Mouse (Mus musculus) embryonic facial prominence, embryonic 14.5 days (tissue): ENCODE results near the gene 1700037H04Rik. TPM values are rescaled to one million over a fixed set of nuclear protein-coding genes. Genes with fewer than 3 reads are reported as not detected.

Source experiments
- ATAC-seq: fragments of 200-750 bp; cut with Nextera tagmentation; 2 replicates; pipeline ENCODE4 v1.8.0; 2017; ENCODE audit warnings: low read depth, moderate number of reproducible peaks, moderate TSS enrichment
- DNase-seq: peaks from one replicate; pipeline ENCODE4 v3.0.0-alpha.2; 2015; ENCODE audit warnings: low spot score
- H3K27ac ChIP-seq: fragments of 300-500 bp; sonication (generic); replicated peaks from 2 replicates; pipeline ENCODE4 v1.5.1; 2014; ENCODE audit warnings: low read depth, mild to moderate bottlenecking, low read length, moderate library complexity
- H3K27me3 ChIP-seq: fragments of 300-500 bp; sonication (generic); replicated peaks from 2 replicates; pipeline ENCODE4 v1.6.1; 2014; ENCODE audit warnings: low read length; ENCODE audit not compliant: control insufficient read depth, insufficient read depth
- H3K36me3 ChIP-seq: fragments of 300-500 bp; sonication (generic); 2 replicates; pipeline ENCODE4 v1.6.1; 2014; ENCODE audit warnings: low read length, mixed read lengths; ENCODE audit not compliant: control insufficient read depth, insufficient read depth
- H3K4me1 ChIP-seq: fragments of 300-500 bp; sonication (generic); 2 replicates; pipeline ENCODE4 v1.6.1; 2014; ENCODE audit warnings: antibody characterized with exemption, low read length; ENCODE audit not compliant: control insufficient read depth, insufficient read depth
- H3K4me2 ChIP-seq: fragments of 300-500 bp; sonication (generic); 2 replicates; pipeline ENCODE4 v1.6.1; 2014; ENCODE audit warnings: low read depth, mild to moderate bottlenecking, low read length, moderate library complexity, mixed read lengths
- H3K4me3 ChIP-seq: fragments of 300-500 bp; sonication (generic); 2 replicates; pipeline ENCODE4 v1.5.1; 2014; ENCODE audit warnings: low read depth, mild to moderate bottlenecking, low read length
- H3K9ac ChIP-seq: fragments of 300-500 bp; sonication (generic); 2 replicates; pipeline ENCODE4 v1.6.1; 2014; ENCODE audit warnings: low read depth, mild to moderate bottlenecking, low read length, moderate library complexity, mixed read lengths
- H3K9me3 ChIP-seq: fragments of 300-500 bp; sonication (generic); 2 replicates; pipeline ENCODE4 v1.6.1; 2016; ENCODE audit warnings: low read length; ENCODE audit not compliant: control insufficient read depth
- WGBS: fragments of 180-500 bp; shearing (Covaris S2); extraction: QIAGEN DNeasy Blood & Tissue Kit; methylation state at CpG from one replicate; pipeline ENCODE4 v1.1.7; 2014; 5-methylcytosine and 5-hydroxymethylcytosine counted together
- polyA plus RNA-seq: library from polyadenylated mRNA; unstranded; fragments of >200 nt; fragmentation: Nextera tagmentation; extraction: Ambion mirVana; gene quantifications from 2 replicates; pipeline ENCODE4 v1.2.1, GENCODE M21; 2014

1700037H04Rik gene
- polyA plus RNA-seq, 1 experiment from 2014 or later: 69.4 TPM

GRCm38 (mm10) chr2:131186343-131186742 is 26.5 kb upstream of the 1700037H04Rik start:
- 3% methylated on average over 12 of the region's 14 CpGs for WGBS
- Histone ChIP-seq H3K9me3 (no peaks in the 10 kb centered on the region), H3K27me3 (no peaks in the 10 kb centered on the region), H3K4me1 (peaks cover 30% of the 10 kb centered on the region), H3K9ac (peak overlapping the region; percentile 78), H3K4me2 (peak overlapping the region; percentile 77), H3K36me3 (peaks cover under 1% of the 10 kb centered on the region; the same call in 1 of the 2 replicates), H3K4me3 (peak overlapping the region; percentile 74), H3K27ac (peak overlapping the region; percentile 61; the same call in 1 of the 2 replicates)
- DNase-seq (peak; percentile 57), ATAC-seq (peak; percentile 2; the same call in 1 of the 2 replicates)

- 8% methylated on average over 15 of the region's 57 CpGs for WGBS
- Histone ChIP-seq H3K27ac (peak within 1 kb of the TSS; percentile 95), H3K27me3 (no peaks in the 10 kb centered on the region), H3K4me1 (peaks cover 27% of the 10 kb centered on the region), H3K4me2 (peak within 1 kb of the TSS; percentile 97), H3K9ac (peak within 1 kb of the TSS; percentile 91), H3K36me3 (peaks cover 7% of the 10 kb centered on the region; the same call in 1 of the 2 replicates), H3K4me3 (peak within 1 kb of the TSS; percentile 75), H3K9me3 (no peaks in the 10 kb centered on the region)
- DNase-seq (peak; percentile 84), ATAC-seq (peak; percentile 87)
These were observed 20.2 kb upstream of the 1700037H04Rik start, which contains the start of gene Cenpb for GRCm38 (mm10) chr2:131179990-131180587. Gene Cenpb, minus strand, starts transcription at chr2:131180067.

GRCm38 (mm10) chr2:131179246-131179886 is 19.5 kb upstream of the 1700037H04Rik start:
- Histone ChIP-seq H3K36me3 (peaks cover 7% of the 10 kb centered on the region; the same call in 1 of the 2 replicates), H3K9ac (peak overlapping the region; percentile 91), H3K4me3 (peak overlapping the region; percentile 75), H3K27ac (peak overlapping the region; percentile 95), H3K9me3 (no peaks in the 10 kb centered on the region), H3K4me1 (peaks cover 28% of the 10 kb centered on the region), H3K4me2 (peak overlapping the region; percentile 97), H3K27me3 (no peaks in the 10 kb centered on the region)
- under 1% methylated on average over 37 of the region's 67 CpGs for WGBS
- peak; percentile 71 for DNase-seq
- ATAC-seq: peak; percentile 63

GRCm38 (mm10) chr2:131178828-131179245 is 19.0 kb upstream of the 1700037H04Rik start:
- DNase-seq: no peak
- H3K9me3 ChIP-seq: no peaks in the 10 kb centered on the region
- H3K9ac ChIP-seq: peak overlapping the region; percentile 91
- no peak for ATAC-seq
- H3K4me1 ChIP-seq: peaks cover 31% of the 10 kb centered on the region
- no peaks in the 10 kb centered on the region for H3K27me3 ChIP-seq
- H3K4me3 ChIP-seq: peak overlapping the region; percentile 75
- H3K36me3 ChIP-seq: peaks cover 7% of the 10 kb centered on the region; the same call in 1 of the 2 replicates
- peak overlapping the region; percentile 95 for H3K27ac ChIP-seq
- WGBS: 33% methylated on average over 22 of the region's 26 CpGs
- peak overlapping the region; percentile 97 for H3K4me2 ChIP-seq

- peaks cover 31% of the 10 kb centered on the region for H3K4me1 ChIP-seq
- no peaks in the 10 kb centered on the region for H3K9me3 ChIP-seq
- peak overlapping the region; percentile 97 for H3K4me2 ChIP-seq
- DNase-seq: no peak
- peaks cover 7% of the 10 kb centered on the region; the same call in 1 of the 2 replicates for H3K36me3 ChIP-seq
- 89% methylated on average over 9 of the region's 9 CpGs for WGBS
- H3K27me3 ChIP-seq: peaks cover 7% of the 10 kb centered on the region
- no peak for ATAC-seq
- no peak overlapping the region for H3K27ac ChIP-seq
- H3K9ac ChIP-seq: peak overlapping the region; percentile 91
- H3K4me3 ChIP-seq: peak overlapping the region; percentile 75
These were observed 18.1 kb upstream of the 1700037H04Rik start for GRCm38 (mm10) chr2:131177932-131178331.

GRCm38 (mm10) chr2:131176491-131176890 is 16.6 kb upstream of the 1700037H04Rik start:
- Histone ChIP-seq H3K9ac (peak overlapping the region; percentile 38; the same call in 1 of the 2 replicates), H3K4me2 (peak overlapping the region; percentile 97), H3K36me3 (peaks cover 7% of the 10 kb centered on the region; the same call in 1 of the 2 replicates), H3K27ac (0 out of 2 replicates have a peak overlapping the region, but pooled peaks have one; percentile 21), H3K9me3 (no peaks in the 10 kb centered on the region), H3K27me3 (peaks cover 21% of the 10 kb centered on the region), H3K4me1 (peaks cover 32% of the 10 kb centered on the region), H3K4me3 (peak overlapping the region; percentile 75; the same call in 1 of the 2 replicates)
- ATAC-seq: peak; percentile 39; the same call in 1 of the 2 replicates
- WGBS: 56% methylated on average over 5 of the region's 5 CpGs
- peak; percentile 79 for DNase-seq

- H3K9ac ChIP-seq: no peak overlapping the region
- H3K27ac ChIP-seq: no peak overlapping the region; the same call in 1 of the 2 replicates
- DNase-seq: no peak
- H3K4me1 ChIP-seq: peaks cover 37% of the 10 kb centered on the region
- H3K4me3 ChIP-seq: no peak overlapping the region
- H3K4me2 ChIP-seq: 0 out of 2 replicates have a peak overlapping the region, but pooled peaks have one; percentile 97
- no peak for ATAC-seq
- H3K36me3 ChIP-seq: peaks cover 7% of the 10 kb centered on the region; the same call in 1 of the 2 replicates
- peaks cover 27% of the 10 kb centered on the region for H3K27me3 ChIP-seq
- no peaks in the 10 kb centered on the region for H3K9me3 ChIP-seq
- WGBS: 91% methylated on average over 1 of the region's 1 CpGs
These were observed 16.0 kb upstream of the 1700037H04Rik start for GRCm38 (mm10) chr2:131175945-131176309.

GRCm38 (mm10) chr2:131175286-131175944 is 15.5 kb upstream of the 1700037H04Rik start:
- Histone ChIP-seq H3K27ac (no peak overlapping the region), H3K4me3 (no peak overlapping the region), H3K27me3 (peaks cover 32% of the 10 kb centered on the region), H3K4me1 (peaks cover 40% of the 10 kb centered on the region), H3K36me3 (peaks cover 7% of the 10 kb centered on the region; the same call in 1 of the 2 replicates), H3K9me3 (no peaks in the 10 kb centered on the region), H3K9ac (no peak overlapping the region), H3K4me2 (no peak overlapping the region)
- WGBS: 72% methylated on average over 3 of the region's 3 CpGs
- ATAC-seq (no peak), DNase-seq (no peak)
